Mouse (Mus musculus) hindbrain, embryonic 14.5 days (tissue): ENCODE measurements at regions not wholly inside any gene's neighbourhood (a gene's known extent, or its start where the extent isn't known, plus 50 kb on each side); places are given as distances from the start of the nearest gene placed in this dataset.
A peak's percentile ranks its signal among the peaks of the same experiment; 100 is the strongest.

Source experiments
- ATAC-seq: fragments of 200-750 bp; cut with Nextera tagmentation; 2 replicates; pipeline ENCODE4 v1.8.0; 2017; ENCODE audit warnings: moderate number of reproducible peaks, mild to moderate bottlenecking, moderate TSS enrichment, moderate library complexity; ENCODE audit not compliant: low FRiP score
- DNase-seq: peaks from one replicate; pipeline ENCODE4 v3.0.0-alpha.2; 2015; ENCODE audit warnings: low spot score
- H3K27ac ChIP-seq: fragments of 300-500 bp; sonication (generic); 2 replicates; pipeline ENCODE4 v1.5.1; 2014; ENCODE audit warnings: mild to moderate bottlenecking, moderate library complexity
- H3K27me3 ChIP-seq: fragments of 300-500 bp; sonication (generic); 2 replicates; pipeline ENCODE4 v1.6.1; 2014; ENCODE audit warnings: mild to moderate bottlenecking, low read length, mixed read lengths; ENCODE audit not compliant: control insufficient read depth, insufficient read depth
- H3K36me3 ChIP-seq: fragments of 300-500 bp; sonication (generic); replicated peaks from 2 replicates; pipeline ENCODE4 v1.6.1; 2014; ENCODE audit not compliant: control insufficient read depth, insufficient read depth
- H3K4me1 ChIP-seq: fragments of 300-500 bp; sonication (generic); replicated peaks from 2 replicates; pipeline ENCODE4 v1.6.1; 2014; ENCODE audit warnings: antibody characterized with exemption, low read length, mixed read lengths; ENCODE audit not compliant: control insufficient read depth, insufficient read depth
- H3K4me2 ChIP-seq: fragments of 300-500 bp; sonication (generic); replicated peaks from 2 replicates; pipeline ENCODE4 v1.6.1; 2014; ENCODE audit warnings: mild to moderate bottlenecking, moderate library complexity
- H3K4me3 ChIP-seq: fragments of 300-500 bp; sonication (generic); replicated peaks from 2 replicates; pipeline ENCODE4 v1.5.1; 2014; ENCODE audit warnings: mild to moderate bottlenecking, low read length
- H3K9ac ChIP-seq: fragments of 300-500 bp; sonication (generic); 2 replicates; pipeline ENCODE4 v1.6.1; 2014
- H3K9me3 ChIP-seq: fragments of 300-500 bp; sonication (generic); 2 replicates; pipeline ENCODE4 v1.6.1; 2016; ENCODE audit warnings: low read length; ENCODE audit not compliant: control insufficient read depth
- WGBS: fragments of 180-500 bp; shearing (Covaris S2); extraction: QIAGEN DNeasy Blood & Tissue Kit; methylation state at CpG from one replicate; pipeline ENCODE4 v1.1.7; 2014; 5-methylcytosine and 5-hydroxymethylcytosine counted together

GRCm38 (mm10) chr10:122386748-122387147 lies 61.6 kb upstream of the Avpr1a start:
- ATAC-seq: no peak
- 88% methylated on average over 3 of the region's 3 CpGs for WGBS

GRCm38 (mm10) chr10:122379661-122380344 lies 68.5 kb upstream of the Avpr1a start:
- no peak overlapping the region for H3K4me2 ChIP-seq
- H3K4me1 ChIP-seq: no peaks in the 10 kb centered on the region
- no peaks in the 10 kb centered on the region for H3K36me3 ChIP-seq
- WGBS: 85% methylated on average over 3 of the region's 3 CpGs
- no peaks in the 10 kb centered on the region for H3K27me3 ChIP-seq
- no peak overlapping the region for H3K27ac ChIP-seq
- H3K9me3 ChIP-seq: no peaks in the 10 kb centered on the region
- no peak overlapping the region for H3K4me3 ChIP-seq
- no peak overlapping the region for H3K9ac ChIP-seq
- DNase-seq (no peak), ATAC-seq (no peak)

More at GRCm38 (mm10) chr10:122386748-122387147, 61.6 kb upstream of the Avpr1a start:
- no peak overlapping the region for H3K4me3 ChIP-seq
- no peaks in the 10 kb centered on the region for H3K27me3 ChIP-seq
- no peaks in the 10 kb centered on the region for H3K4me1 ChIP-seq
- no peak overlapping the region for H3K27ac ChIP-seq
- no peak overlapping the region for H3K4me2 ChIP-seq
- no peak for DNase-seq
- H3K9ac ChIP-seq: no peak overlapping the region
- H3K9me3 ChIP-seq: no peaks in the 10 kb centered on the region
- H3K36me3 ChIP-seq: no peaks in the 10 kb centered on the region

- H3K9ac ChIP-seq: no peak overlapping the region
- no peaks in the 10 kb centered on the region for H3K27me3 ChIP-seq
- no peaks in the 10 kb centered on the region for H3K36me3 ChIP-seq
- no peak for DNase-seq
- H3K27ac ChIP-seq: no peak overlapping the region
- H3K4me1 ChIP-seq: no peaks in the 10 kb centered on the region
- 94% methylated on average over 9 of the region's 9 CpGs for WGBS
- no peak overlapping the region for H3K4me2 ChIP-seq
- ATAC-seq: no peak
- no peak overlapping the region for H3K4me3 ChIP-seq
- H3K9me3 ChIP-seq: no peaks in the 10 kb centered on the region
Observed at GRCm38 (mm10) chr10:122343291-122343690, 105.0 kb upstream of the Avpr1a start.

GRCm38 (mm10) chr10:122342356-122342755 lies 105.9 kb upstream of the Avpr1a start:
- no peak for ATAC-seq
- Histone ChIP-seq H3K9me3 (no peaks in the 10 kb centered on the region), H3K9ac (no peak overlapping the region), H3K36me3 (no peaks in the 10 kb centered on the region), H3K27ac (no peak overlapping the region), H3K4me3 (no peak overlapping the region), H3K4me1 (no peaks in the 10 kb centered on the region), H3K27me3 (no peaks in the 10 kb centered on the region), H3K4me2 (no peak overlapping the region)
- 88% methylated on average over 12 of the region's 12 CpGs for WGBS
- no peak for DNase-seq

GRCm38 (mm10) chr10:122326851-122327250 lies 121.4 kb upstream of the Avpr1a start:
- no peak overlapping the region for H3K9ac ChIP-seq
- H3K36me3 ChIP-seq: no peaks in the 10 kb centered on the region
- whole genome bisulfite sequencing: 87% methylated on average over 6 of the region's 6 CpGs
- H3K27ac ChIP-seq: no peak overlapping the region
- no peak overlapping the region for H3K4me2 ChIP-seq
- DNase-seq (no peak), ATAC-seq (no peak)
- no peaks in the 10 kb centered on the region for H3K4me1 ChIP-seq
- no peaks in the 10 kb centered on the region for H3K27me3 ChIP-seq
- H3K4me3 ChIP-seq: no peak overlapping the region
- no peaks in the 10 kb centered on the region for H3K9me3 ChIP-seq

- 67% methylated on average over 4 of the region's 4 CpGs for WGBS
- DNase-seq: peak; percentile 36
Observed at GRCm38 (mm10) chr10:122318886-122319285, 129.4 kb upstream of the Avpr1a start.

GRCm38 (mm10) chr10:122310646-122311193 lies 137.6 kb upstream of the Avpr1a start:
- H3K9me3 ChIP-seq: no peaks in the 10 kb centered on the region
- H3K9ac ChIP-seq: no peak overlapping the region
- no peak for DNase-seq
- no peak for ATAC-seq
- H3K4me3 ChIP-seq: no peak overlapping the region
- H3K4me1 ChIP-seq: no peaks in the 10 kb centered on the region
- WGBS: 51% methylated on average over 3 of the region's 3 CpGs
- no peak overlapping the region for H3K27ac ChIP-seq
- no peaks in the 10 kb centered on the region for H3K27me3 ChIP-seq
- no peaks in the 10 kb centered on the region for H3K36me3 ChIP-seq
- no peak overlapping the region for H3K4me2 ChIP-seq

More at GRCm38 (mm10) chr10:122318886-122319285, 129.4 kb upstream of the Avpr1a start:
- no peak overlapping the region for H3K27ac ChIP-seq
- no peak overlapping the region for H3K4me2 ChIP-seq
- H3K4me1 ChIP-seq: no peaks in the 10 kb centered on the region
- H3K9me3 ChIP-seq: no peaks in the 10 kb centered on the region
- H3K27me3 ChIP-seq: no peaks in the 10 kb centered on the region
- peak; percentile 74; the same call in 1 of the 2 replicates for ATAC-seq
- no peaks in the 10 kb centered on the region for H3K36me3 ChIP-seq
- H3K9ac ChIP-seq: no peak overlapping the region
- no peak overlapping the region for H3K4me3 ChIP-seq

GRCm38 (mm10) chr10:122308691-122309090 lies 139.6 kb upstream of the Avpr1a start:
- H3K9ac ChIP-seq: no peak overlapping the region
- no peaks in the 10 kb centered on the region for H3K36me3 ChIP-seq
- no peaks in the 10 kb centered on the region for H3K4me1 ChIP-seq
- H3K27me3 ChIP-seq: no peaks in the 10 kb centered on the region
- DNase-seq: no peak
- no peak overlapping the region for H3K27ac ChIP-seq
- H3K4me3 ChIP-seq: no peak overlapping the region
- no peak overlapping the region for H3K4me2 ChIP-seq
- no peak for ATAC-seq
- no peaks in the 10 kb centered on the region for H3K9me3 ChIP-seq
- 90% methylated on average over 3 of the region's 3 CpGs for WGBS

- H3K9ac ChIP-seq: no peak overlapping the region
- 88% methylated on average over 6 of the region's 6 CpGs for WGBS
- H3K4me2 ChIP-seq: no peak overlapping the region
- no peaks in the 10 kb centered on the region for H3K9me3 ChIP-seq
- no peaks in the 10 kb centered on the region for H3K36me3 ChIP-seq
- no peaks in the 10 kb centered on the region for H3K27me3 ChIP-seq
- no peak overlapping the region for H3K4me3 ChIP-seq
- ATAC-seq (no peak), DNase-seq (no peak)
- H3K27ac ChIP-seq: no peak overlapping the region
- no peaks in the 10 kb centered on the region for H3K4me1 ChIP-seq
Observed at GRCm38 (mm10) chr10:122302259-122302658, 146.0 kb upstream of the Avpr1a start.
